Mouse (Mus musculus) urinary bladder, postnatal 14 days (tissue): ENCODE measurements around the gene Kpna2.
"Not testable (repeated sequence)": the region's sequence is repeated elsewhere in the genome, so short reads cannot be mapped to it uniquely, and the experiment has no call there.

Source experiments
- DNase-seq: peaks from one replicate; pipeline ENCODE4 v3.0.0; 2021; ENCODE audit warnings: low spot score

Kpna2 gene

GRCm38 (mm10) chr11:107018606-107019005 is 19.3 kb upstream of the Kpna2 start:
- DNase-seq: no peak

DNA sequence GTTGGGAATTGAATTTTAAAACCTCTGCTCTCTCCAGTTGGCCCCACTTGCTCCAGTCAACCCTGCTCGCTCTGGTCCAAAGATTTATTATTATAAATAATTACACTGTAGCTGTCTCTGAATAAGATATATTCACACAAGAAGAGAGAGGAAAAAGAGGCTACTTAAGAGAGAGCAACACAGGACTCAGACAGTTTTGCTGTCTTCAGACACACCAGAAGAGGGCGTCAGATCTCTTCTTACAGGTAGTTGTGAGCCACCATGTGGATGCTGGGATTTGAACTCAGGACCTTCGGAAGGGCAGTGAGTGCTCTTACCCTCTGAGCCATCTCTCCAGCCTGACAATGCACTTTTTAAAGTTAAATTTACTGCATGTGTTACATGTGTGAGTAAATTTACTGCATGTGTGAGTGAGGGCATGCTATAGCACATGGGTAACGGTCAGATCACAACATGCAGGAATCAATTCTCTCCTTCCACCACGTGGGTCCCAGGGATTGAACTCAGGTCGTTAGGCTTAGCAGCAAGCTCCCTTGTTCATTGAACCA is 18.1 kb upstream of the Kpna2 start:
- no peak for DNase-seq

GRCm38 (mm10) chr11:107016893-107017292 is 17.6 kb upstream of the Kpna2 start:
- no peak for DNase-seq

DNA sequence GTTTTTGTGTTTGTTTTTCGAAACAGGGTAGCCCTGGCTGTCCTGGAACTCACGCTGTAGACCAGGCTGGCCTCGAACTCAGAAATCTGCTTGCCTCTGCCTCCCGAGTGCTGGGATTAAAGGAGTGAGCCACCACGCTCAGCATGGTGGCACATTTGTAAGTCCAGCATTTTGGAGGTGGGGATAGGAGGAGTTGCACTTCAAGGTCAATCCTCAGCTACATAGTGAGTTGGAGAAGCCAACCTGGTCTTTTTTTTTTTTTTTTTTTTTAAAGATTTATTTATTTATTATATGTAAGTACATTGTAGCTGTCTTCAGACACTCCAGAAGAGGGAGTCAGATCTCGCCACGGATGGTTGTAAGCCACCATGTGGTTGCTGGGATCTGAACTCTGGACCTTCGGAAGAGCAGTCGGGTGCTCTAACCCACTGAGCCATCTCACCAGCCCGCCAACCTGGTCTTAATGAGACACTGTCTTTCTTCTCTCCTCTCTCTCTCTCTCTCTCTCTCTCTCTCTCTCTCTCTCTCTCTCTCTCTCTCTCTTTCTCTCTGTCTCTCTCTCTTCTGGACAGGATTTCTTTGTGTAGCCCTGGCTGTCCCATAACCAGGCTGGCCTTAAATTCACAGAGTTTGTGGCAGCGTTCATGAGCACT is 16.3 kb upstream of the Kpna2 start:
- not testable (repeated sequence) for DNase-seq

DNA sequence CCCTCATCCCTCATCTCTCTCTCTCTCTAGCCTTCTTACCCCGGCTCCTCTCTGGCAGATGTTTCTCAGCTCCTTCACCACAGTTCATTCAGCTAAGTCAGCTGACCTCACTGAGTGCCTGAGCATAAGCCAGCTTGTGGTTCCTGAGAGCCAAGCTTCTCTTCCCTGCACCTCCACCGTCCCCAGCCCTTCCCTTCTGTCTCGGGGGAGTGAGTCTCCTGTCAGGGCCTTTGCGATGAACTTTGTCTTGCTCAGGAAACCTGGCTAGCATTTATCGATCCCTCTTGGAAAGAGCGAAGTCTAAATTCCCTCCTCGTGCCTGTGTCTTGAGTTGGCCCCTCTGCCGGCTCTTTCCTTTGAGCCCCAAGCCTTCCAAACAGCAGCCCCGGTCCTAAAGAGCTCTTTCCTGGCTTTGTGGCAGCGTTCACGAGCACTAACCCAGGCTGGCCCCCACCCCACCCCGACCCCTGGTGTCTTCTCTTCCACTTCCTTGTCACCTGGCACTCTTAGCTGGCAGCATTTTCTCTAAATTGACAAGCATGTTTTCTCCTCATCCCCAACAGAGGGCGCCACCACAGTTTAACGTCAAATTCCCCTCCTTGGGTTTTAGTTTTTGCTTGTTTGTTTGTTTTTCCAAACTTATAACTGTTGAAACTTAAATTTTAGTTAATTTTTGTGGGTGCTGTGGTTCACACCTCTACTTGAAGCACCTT is 15.4 kb upstream of the Kpna2 start:
- DNase-seq: no peak

DNA sequence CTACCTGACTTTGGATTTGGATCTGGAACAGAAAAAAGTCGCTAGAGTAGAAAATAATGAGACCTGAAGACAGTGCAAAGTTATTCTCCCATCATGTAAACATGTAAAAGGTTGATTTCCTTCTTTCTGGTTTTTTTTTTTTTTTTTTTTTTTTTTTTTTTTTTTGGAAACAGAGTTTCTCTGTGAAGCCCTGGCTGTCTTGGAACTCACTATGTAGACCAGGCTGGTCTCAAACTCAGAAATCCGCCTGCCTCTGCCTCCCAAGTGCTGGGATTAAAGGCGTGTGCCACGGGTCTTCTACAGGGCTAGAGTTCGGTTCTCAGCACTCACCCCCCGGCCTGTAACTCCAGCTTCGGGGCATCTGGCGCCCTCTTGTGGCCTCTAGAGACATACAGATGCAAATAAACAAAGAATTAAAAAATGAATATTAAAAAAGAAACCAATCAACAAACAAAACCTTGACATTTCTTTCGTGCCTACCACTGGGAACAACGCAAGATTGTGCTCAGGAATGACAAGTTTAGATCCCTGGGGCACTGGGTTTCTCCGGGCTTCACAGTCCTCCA is 14.8 kb upstream of the Kpna2 start:
- DNase-seq: no peak

- DNase-seq: peak; percentile 97
Measured at GRCm38 (mm10) chr11:107012324-107013017, 13.1 kb upstream of the Kpna2 start.

DNA sequence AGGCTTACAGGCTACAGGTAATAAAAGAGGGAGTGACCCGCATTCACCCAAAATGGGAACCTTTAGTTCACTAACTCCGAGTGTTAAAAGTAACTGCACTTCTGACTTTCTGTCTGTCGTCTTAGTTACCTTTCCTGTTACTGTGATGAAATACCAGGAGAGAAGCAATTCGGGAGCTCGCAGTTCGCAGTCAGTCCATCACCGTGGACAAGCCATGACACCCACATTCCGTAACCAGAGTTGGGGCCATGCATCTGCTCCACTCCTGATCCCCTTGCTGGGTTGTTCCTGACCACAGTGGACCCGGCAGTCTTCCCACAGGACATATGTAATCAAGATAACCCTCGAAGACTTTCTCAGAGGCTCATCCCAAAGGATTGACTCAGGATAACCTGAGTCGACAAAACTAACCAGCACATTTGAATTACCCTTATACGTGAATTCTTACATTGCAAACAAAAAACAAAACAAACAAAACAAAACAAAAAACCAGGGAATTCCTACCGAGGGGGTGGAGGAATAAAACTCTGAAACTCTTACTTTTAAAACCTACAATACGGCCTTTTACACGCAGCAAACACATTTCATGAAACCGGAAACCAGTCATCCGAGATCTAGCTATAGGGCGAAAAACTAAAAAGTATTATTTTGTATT is 12.5 kb upstream of the Kpna2 start:
- no peak for DNase-seq

- DNase-seq: no peak
Measured at GRCm38 (mm10) chr11:107011171-107011570, 11.8 kb upstream of the Kpna2 start.

GRCm38 (mm10) chr11:107010447-107010846 is 11.1 kb upstream of the Kpna2 start:
- no peak for DNase-seq

- no peak for DNase-seq
Measured at GRCm38 (mm10) chr11:107005538-107005937, 6.2 kb upstream of the Kpna2 start.

- DNase-seq: no peak
Measured at GRCm38 (mm10) chr11:107001760-107002675, 2.7 kb upstream of the Kpna2 start.

DNA sequence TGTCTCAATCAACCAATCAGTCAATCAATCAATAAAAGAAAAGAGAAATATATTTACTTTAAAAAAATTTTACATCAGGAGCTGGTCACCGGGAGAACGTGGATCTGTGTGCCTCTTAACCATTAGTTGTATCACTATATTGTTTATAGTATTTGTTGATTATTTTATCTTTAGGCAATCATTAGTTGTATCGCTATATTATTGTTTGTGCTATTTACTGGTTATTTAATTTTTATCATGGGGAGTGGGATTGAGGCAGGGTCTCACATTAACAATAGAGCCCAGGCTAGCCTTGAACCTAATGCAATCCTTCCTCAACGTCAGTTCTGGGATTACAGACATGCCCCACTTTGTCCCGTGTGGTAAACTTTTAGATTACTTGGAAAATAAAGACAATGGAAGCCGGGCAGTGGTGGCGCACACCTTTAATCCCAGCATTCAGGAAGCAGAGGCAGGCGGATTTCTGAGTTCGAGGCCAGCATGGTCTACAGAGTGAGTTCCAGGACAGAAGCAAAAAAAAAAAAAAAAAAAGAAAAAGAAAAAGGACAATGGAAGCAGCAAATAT is 690 bp upstream of the Kpna2 start:
- DNase-seq: no peak

GRCm38 (mm10) chr11:106998651-106999150 is 640 bp downstream of the Kpna2 start:
- peak; percentile 16 for DNase-seq

DNA sequence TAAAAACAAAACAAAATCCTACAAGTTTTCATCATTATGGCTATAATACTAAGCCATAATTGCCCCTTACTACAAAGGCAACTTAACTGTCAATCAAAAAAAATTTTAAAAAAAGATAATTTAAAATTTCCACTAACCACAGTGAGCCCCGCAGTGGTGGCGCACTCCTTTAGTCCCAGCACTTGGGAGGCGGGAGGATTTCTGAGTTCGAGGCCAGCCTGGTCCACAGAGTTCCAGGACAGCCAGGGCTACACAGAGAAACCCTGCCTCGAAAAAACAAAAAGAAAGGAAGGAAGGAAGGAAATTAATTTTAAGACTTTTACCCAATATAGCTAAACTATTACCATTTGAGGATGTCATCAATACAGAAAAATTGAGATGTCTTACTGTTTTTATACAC is 1.4 kb downstream of the Kpna2 start:
- DNase-seq: no peak

DNA sequence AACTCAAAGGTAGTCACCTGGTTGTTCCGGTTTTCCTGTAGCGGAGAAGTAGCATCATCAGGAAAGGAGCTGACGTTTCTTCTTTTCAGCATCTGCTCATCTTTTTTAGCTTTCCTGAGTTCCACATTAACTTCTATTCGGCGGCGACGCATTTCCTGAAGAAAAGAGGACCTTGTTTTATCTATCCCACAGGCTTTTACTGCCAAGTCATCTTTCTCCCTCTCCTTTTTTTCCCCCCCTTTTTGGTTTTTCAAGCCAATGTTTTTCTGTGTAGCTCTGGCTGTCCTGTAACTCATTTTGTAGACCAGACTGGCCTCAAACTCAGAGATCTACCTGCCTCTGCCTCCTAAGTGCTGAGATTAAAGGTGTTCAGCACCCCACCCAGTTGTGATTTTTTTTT is 2.8 kb downstream of the Kpna2 start:
- DNase-seq: not testable (repeated sequence)

DNA sequence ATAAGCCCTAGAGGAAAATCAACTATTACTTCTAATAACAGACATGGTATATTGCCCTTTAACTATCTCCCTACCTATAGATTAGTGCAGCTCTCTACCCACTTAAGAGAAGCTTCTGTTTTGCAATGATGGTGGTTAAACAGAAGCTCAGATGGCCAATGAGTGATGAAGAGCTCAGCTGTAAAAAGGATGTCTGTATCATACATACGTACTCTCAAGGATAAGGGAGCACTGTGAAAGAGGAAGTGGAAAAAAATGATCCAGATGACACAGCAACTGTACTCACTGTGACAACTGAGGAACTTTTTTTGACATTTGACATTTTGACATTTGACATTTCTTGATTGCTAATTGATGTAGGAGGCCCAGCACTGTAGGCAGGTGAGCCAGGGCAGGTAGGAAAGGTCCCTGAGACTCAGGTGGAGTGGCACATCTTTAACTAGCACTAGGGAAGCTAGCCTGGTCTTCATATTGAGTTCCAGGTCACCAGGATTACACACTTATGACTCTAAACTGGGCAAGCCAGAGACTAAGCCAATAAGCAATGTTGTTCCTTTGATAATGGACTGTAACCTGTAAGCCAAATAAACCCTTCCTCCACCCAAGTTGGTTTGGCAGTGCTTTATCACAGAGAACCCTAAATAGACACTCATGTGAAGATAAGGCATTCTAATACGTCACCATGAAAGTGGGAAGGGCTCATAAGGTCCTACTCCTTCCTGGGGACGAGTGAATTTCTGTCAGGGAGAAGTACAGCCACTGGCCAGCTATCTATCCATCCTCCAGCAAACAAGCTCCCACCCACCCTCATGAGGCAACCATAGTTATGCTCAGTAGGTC is 4.9 kb downstream of the Kpna2 start:
- DNase-seq: no peak

DNA sequence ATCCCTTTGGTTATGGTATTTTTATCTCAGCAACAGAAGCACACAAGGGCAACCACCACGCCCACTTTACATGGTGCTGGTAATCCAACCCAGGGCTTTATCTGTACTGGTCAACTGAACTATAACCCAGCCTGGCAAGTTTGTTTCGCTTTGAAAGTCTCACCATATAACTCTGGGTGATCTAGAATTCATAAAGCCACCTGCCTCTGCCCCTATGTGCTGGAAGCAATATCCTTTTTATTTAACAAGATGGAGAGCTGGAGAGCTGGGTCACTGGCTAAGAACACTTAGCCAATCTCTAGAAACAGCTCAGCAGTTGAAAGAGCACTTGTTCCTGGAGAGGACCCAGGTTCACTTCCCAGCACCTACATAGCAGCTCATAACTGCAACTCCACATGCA is 12.0 kb downstream of the Kpna2 start:
- DNase-seq: no peak

DNA sequence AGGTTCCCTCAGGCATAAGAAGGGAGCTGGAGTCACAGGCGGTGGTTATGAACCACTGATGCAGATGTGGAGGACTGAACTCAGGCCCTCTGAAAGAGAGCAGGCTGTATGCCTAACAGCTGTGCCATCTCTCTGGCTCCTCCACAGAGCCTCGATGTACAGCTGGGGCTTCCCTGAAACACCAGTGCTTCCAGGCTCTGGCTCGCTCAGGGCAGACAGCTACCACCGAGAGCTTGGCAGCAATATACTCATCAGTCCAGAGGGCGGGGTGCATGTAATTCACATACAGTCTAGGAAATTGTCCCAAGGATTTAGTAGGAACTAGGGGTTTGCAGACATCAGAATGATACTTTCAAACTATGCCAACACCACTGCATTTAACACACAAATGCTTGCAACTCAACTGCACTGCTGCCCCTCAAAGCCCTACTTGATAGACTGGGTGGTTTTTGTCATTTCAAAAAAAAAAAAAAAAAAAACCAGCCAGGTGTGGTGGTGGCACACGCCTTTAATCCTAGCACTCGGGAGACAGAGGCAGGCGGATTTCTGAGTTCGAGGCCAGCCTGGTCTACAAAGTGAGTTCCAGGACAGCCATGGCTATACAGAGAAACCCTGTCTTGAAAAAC is 13.2 kb downstream of the Kpna2 start:
- not testable (repeated sequence) for DNase-seq
